Mouse (Mus musculus): ENCODE data around the gene Bend7. TPM values are rescaled to one million over a fixed set of nuclear protein-coding genes. Genes with fewer than 3 reads are reported as not detected.

Gene Bend7
- total and polyA plus RNA-seq, 3 experiments: not detected

- H3K79me2 ChIP-seq (ENCODE audit: control insufficient read depth, insufficient read depth, low read length, poor library complexity): no peaks in the 10 kb centered on the region
- DNase-seq (ENCODE audit: low read depth, low spot score): no peak
- TF ChIP-seq GATA1 (IDR thresholded peaks at IDR 0.05; ENCODE audit: low read depth, low read length): no peak
- no peak for TF ChIP-seq POLR2A (IDR thresholded peaks at IDR 0.05; ENCODE audit: control insufficient read depth in 1 of 2, insufficient read depth in 1 of 2, low read depth in 1 of 2, low read length in 2 of 2, poor library complexity in 1 of 2)
- TF ChIP-seq USF1 (IDR thresholded peaks at IDR 0.05; ENCODE audit: low read depth, low read length): no peak
- no peak for TF ChIP-seq GABPA (IDR thresholded peaks at IDR 0.05; ENCODE audit: low read depth, low read length)
- TF ChIP-seq POLR2AphosphoS5 (IDR thresholded peaks at IDR 0.05; ENCODE audit: borderline replicate concordance, low read depth, low read length): no peak
- no peak for TF ChIP-seq MXI1 (IDR thresholded peaks at IDR 0.05; ENCODE audit: low read depth, low read length)
- no peak for TF ChIP-seq BHLHE40 (IDR thresholded peaks at IDR 0.05; ENCODE audit: borderline replicate concordance, low read depth, low read length)
- no peak for TF ChIP-seq ZNF384 (IDR thresholded peaks at IDR 0.05; ENCODE audit: low read depth, low read length)
- no peak for TF ChIP-seq HCFC1 (IDR thresholded peaks at IDR 0.05; ENCODE audit: low read depth, low read length)
- no peak for TF ChIP-seq TAL1 (IDR thresholded peaks at IDR 0.05; ENCODE audit: low read length)
- TF ChIP-seq NRF1 (IDR thresholded peaks at IDR 0.05; ENCODE audit: insufficient read depth, low read depth, low read length, poor library complexity, severe bottlenecking): no peak
- no peak for TF ChIP-seq MAX (IDR thresholded peaks at IDR 0.05; ENCODE audit: low read length)
- TF ChIP-seq CHD2 (IDR thresholded peaks at IDR 0.05; ENCODE audit: low read length): no peak
- TF ChIP-seq MYB (IDR thresholded peaks at IDR 0.05; ENCODE audit: low read depth, low read length): no peak
- TF ChIP-seq JUND (IDR thresholded peaks at IDR 0.05; ENCODE audit: low read depth, low read length): no peak
- TF ChIP-seq RCOR1 (IDR thresholded peaks at IDR 0.05; ENCODE audit: low read depth, low read length): no peak
- H3K9me3 ChIP-seq (replicated peaks; ENCODE audit: insufficient read depth, low read length): no peaks in the 10 kb centered on the region
- no peaks in the 10 kb centered on the region for H3K36me3 ChIP-seq (ENCODE audit: control insufficient read depth in 1 of 2, insufficient read depth in 2 of 2, low read length in 2 of 2)
- peaks cover 10 to 11% of the 10 kb centered on the region in 2 experiments for H3K27me3 ChIP-seq (ENCODE audit: control insufficient read depth in 1 of 2, insufficient read depth in 2 of 2, low read length in 2 of 2)
- no peak overlapping the region for H3K4me3 ChIP-seq (ENCODE audit: control insufficient read depth in 1 of 2, insufficient read depth in 1 of 2, low read depth in 2 of 2, low read length in 2 of 2)
- no peaks in the 10 kb centered on the region for H3K4me1 ChIP-seq (ENCODE audit: control insufficient read depth in 1 of 2, insufficient read depth in 2 of 2, low read length in 2 of 2)
- no peak overlapping the region for H3K9ac ChIP-seq (ENCODE audit: control insufficient read depth, low read depth, low read length, poor library complexity, severe bottlenecking)
- no peak overlapping the region for H3K27ac ChIP-seq (ENCODE audit: control insufficient read depth, low read depth, low read length)
Measured at GRCm38 (mm10) chr2:4785016-4785415, 67.4 kb downstream of the Bend7 start.

DNA sequence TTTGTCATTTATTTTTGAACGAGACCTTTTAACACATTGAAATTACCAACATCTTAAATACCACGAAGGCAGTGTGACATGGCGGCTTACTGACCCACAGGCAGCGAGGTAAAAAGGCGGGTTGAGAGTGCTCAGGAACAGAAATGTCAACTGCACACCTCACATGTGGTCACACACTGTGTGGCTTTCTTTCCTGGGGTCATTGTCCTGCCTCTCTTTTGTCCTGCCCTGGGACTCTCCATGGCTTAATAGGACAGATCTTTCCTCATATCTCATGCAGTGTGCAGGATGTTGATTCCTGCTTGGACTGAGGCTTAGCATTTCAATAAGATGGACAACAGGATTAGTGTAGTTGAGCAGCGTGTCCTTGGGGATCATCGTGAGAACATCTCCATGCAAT, 69.6 kb downstream of the Bend7 start:
- no peaks in the 10 kb centered on the region for H3K4me1 ChIP-seq (ENCODE audit: control insufficient read depth in 1 of 2, insufficient read depth in 2 of 2, low read length in 2 of 2)
- H3K79me2 ChIP-seq (ENCODE audit: control insufficient read depth, insufficient read depth, low read length, poor library complexity): no peaks in the 10 kb centered on the region
- H3K27ac ChIP-seq (ENCODE audit: control insufficient read depth, low read depth, low read length): no peak overlapping the region
- DNase-seq (ENCODE audit: low read depth, low spot score): no peak
- no peak overlapping the region for H3K9ac ChIP-seq (ENCODE audit: control insufficient read depth, low read depth, low read length, poor library complexity, severe bottlenecking)
- H3K4me3 ChIP-seq (ENCODE audit: control insufficient read depth in 1 of 2, insufficient read depth in 1 of 2, low read depth in 2 of 2, low read length in 2 of 2): no peak overlapping the region
- no peaks in the 10 kb centered on the region for H3K9me3 ChIP-seq (replicated peaks; ENCODE audit: insufficient read depth, low read length)
- H3K27me3 ChIP-seq (ENCODE audit: control insufficient read depth in 1 of 2, insufficient read depth in 2 of 2, low read length in 2 of 2): peaks cover 10 to 12% of the 10 kb centered on the region in 2 experiments
- H3K36me3 ChIP-seq (ENCODE audit: control insufficient read depth in 1 of 2, insufficient read depth in 2 of 2, low read length in 2 of 2): no peaks in the 10 kb centered on the region
- TF ChIP-seq TCF12 (IDR thresholded peaks at IDR 0.05; ENCODE audit: low read depth, low read length) (no peak), SIN3A (IDR thresholded peaks at IDR 0.05; ENCODE audit: low read length) (no peak), E2F4 (IDR thresholded peaks at IDR 0.05; ENCODE audit: borderline replicate concordance, low read depth, low read length) (no peak), UBTF (IDR thresholded peaks at IDR 0.05; ENCODE audit: borderline replicate concordance, insufficient read depth, low read depth, low read length) (no peak), MYC (IDR thresholded peaks at IDR 0.05; ENCODE audit: low read depth, low read length) (no peak), BHLHE40 (IDR thresholded peaks at IDR 0.05; ENCODE audit: borderline replicate concordance, low read depth, low read length) (no peak), JUND (IDR thresholded peaks at IDR 0.05; ENCODE audit: low read depth, low read length) (no peak), CHD1 (IDR thresholded peaks at IDR 0.05; ENCODE audit: low read depth, low read length) (no peak), POLR2AphosphoS2 (IDR thresholded peaks at IDR 0.05; ENCODE audit: low read length) (no peak), MYB (IDR thresholded peaks at IDR 0.05; ENCODE audit: low read depth, low read length) (no peak), CTCF (IDR thresholded peaks at IDR 0.05 in 2 of 3, conservative IDR thresholded peaks at IDR 0.05 in 1 of 3; ENCODE audit: control insufficient read depth in 1 of 3, insufficient read depth in 1 of 3, low read depth in 2 of 3, low read length in 3 of 3, poor library complexity in 1 of 3, severe bottlenecking in 1 of 3) (no peak), ZNF384 (IDR thresholded peaks at IDR 0.05; ENCODE audit: low read depth, low read length) (no peak), ETS1 (IDR thresholded peaks at IDR 0.05; ENCODE audit: low read depth, low read length) (no peak), USF1 (IDR thresholded peaks at IDR 0.05; ENCODE audit: low read depth, low read length) (no peak), RCOR1 (IDR thresholded peaks at IDR 0.05; ENCODE audit: low read depth, low read length) (no peak), NRF1 (IDR thresholded peaks at IDR 0.05; ENCODE audit: insufficient read depth, low read depth, low read length, poor library complexity, severe bottlenecking) (no peak), GATA1 (IDR thresholded peaks at IDR 0.05; ENCODE audit: low read depth, low read length) (no peak), POLR2A (IDR thresholded peaks at IDR 0.05; ENCODE audit: control insufficient read depth in 1 of 2, insufficient read depth in 1 of 2, low read depth in 1 of 2, low read length in 2 of 2, poor library complexity in 1 of 2) (no peak)

All from MEL (cell line).